Mouse (Mus musculus): ENCODE data around the gene Ulk4.
A peak's percentile ranks its signal among the peaks of the same experiment; 100 is the strongest.

Ulk4 gene

DNA sequence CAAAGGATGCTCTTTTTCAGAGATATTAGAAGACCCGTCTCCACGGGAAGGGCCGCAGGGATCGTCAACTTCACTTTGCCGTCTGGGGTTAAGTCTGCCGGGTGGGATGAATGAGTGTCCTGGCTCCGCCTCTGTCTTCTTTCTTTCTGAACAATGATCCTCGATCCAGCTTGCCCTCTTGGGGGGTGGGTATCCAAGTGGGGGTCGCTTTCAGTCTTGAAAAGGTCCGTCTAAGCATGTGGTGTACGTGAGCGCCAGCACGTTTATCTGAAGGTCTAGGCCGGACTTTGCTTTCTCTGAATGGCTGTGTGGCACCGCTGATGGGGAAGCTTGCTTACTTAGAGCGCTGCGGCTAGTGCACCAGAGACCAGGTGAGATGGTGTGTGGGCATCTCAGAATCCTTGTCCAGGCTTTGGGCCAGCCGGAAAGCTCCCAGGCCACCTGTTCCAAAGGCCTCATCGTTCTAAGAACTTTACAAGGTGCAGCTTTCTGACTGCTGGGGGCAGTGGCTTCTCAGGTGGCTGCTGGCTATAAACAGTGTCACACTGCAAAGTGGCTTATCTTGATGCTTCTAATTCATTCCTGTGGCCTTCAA lies 23.1 kb upstream of the Ulk4 start:
- no peak for DNase-seq (ENCODE audit: low spot score in 2 of 2)

DNA sequence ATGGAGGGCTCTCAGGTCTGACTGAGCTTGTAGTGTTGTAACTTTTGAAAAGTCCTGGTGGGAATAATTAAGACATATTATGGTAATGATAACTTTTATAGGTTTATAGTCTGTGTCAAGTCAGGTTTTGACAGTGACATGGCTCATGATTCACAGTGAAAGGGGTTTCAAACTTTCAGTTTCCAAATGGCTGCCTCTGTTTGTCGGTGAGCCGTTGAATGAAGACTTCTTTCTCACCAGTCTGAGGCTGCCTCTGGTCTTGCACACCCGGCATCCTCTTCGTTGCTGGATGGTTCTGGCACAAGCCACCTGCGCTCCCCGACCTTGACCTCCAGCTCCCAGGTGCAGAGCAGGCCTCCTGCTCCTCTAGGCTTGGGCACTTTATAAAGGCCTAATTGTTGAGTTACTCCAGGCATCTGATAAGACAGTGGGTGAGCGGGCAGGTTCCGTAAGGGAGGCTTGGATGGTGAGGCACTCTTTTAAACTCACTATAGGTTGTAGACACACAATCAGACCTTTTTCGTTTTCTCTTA lies 22.3 kb upstream of the Ulk4 start:
- DNase-seq (ENCODE audit: low spot score in 2 of 2): no peak

DNA sequence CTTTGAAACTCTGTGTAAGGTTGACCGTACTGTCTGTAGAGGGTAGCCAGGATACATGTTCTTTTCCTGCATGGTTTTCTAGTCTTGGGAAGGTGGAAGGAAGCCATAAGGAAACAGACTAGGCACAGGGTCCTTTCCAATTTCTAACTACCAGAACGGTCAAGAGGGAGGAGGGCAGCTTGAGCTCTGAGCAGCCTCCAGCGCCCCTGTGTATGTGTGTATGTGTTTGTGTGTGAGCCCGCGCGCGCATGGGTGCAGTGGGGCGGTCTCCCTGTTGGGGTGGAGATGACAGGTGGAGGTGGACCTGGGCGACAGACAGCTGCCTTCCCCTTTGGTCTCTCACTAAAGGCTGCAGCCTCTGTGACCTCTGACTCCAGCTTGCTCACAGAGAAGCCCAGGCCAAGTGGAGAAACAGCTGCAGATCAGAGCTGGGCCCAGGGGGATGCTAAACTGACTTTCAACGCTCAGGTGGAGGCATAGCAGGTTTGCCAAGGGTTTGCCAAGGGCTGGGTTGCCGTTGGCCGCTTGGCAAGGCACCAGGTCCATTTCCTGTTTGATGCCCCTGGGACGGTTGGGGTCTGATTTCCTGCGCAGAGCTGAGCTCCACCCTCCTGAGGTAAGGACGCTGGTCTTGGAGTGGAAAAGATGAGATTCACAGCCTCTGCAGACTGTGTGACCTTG lies 21.6 kb upstream of the Ulk4 start:
- DNase-seq (ENCODE audit: low spot score in 2 of 2): peak in 1 of 2 experiments; percentile 44

DNA sequence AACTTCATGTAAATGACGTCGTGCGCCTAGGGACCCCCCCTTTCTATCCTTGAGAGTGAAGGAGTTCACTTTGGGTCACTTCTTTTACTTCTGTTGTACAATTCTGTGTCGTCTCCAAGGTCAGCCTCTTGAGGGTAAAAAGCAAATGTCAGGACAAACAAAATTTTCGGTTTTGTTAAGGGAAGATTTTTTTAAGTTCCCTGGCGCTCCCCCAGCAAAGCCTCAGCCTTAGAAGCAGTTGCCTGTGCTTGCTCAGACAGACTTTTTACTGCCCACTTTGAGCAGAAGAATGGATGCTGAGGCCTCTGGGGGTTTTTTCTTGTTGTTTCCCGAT lies 21.0 kb upstream of the Ulk4 start:
- no peak for DNase-seq (ENCODE audit: low spot score in 2 of 2)

DNA sequence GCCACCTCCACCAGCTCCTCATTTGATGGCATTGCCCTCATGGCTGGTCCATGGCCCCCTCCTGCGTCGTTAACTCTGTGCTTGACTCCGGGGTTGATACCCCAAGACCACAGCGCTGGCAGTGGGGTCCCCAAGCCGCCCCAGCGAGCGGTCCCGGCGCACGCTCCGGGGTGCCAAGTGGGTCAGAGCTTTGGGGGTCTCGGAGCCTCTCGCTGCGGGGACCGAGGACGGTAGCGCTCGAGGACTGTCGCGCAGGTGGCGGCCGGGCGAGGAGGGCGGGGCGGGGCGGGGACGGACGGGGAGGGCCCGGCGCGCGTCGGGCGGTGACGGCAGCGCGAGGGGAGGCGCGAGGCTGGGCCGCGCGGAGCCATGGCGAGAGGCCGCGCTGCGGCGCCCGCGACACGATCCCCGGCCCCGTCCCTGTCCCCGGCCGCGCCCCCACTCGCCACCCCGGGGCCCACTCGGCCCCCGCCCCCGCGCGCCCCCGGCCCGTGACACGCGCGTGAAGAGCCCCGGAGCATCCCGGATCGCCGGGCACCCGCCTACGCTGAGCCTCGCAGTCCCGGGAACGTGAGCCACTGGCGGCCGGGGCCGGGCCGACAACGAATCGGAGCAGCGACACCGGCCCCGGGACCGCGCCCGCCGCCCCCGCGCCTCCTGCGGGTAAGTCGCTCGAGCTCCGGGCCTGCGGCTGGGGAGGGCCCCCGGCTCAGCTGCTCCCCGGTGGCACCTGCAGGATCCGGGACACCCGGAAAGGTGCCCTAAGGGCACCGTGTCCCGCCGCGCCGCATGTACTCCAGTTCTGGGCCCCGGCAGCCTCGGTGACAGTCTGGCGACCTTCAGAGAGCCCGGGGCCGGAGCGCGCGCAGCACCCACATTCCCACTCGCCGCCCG lies 20.4 kb upstream of the Ulk4 start, which contains the start of gene Trak1:
Gene Trak1 (plus strand): TSS at position 332 of the 894 bp plus-strand sequence.
- peak; percentile 52 to 59 for DNase-seq (ENCODE audit: low spot score in 2 of 2)

DNA sequence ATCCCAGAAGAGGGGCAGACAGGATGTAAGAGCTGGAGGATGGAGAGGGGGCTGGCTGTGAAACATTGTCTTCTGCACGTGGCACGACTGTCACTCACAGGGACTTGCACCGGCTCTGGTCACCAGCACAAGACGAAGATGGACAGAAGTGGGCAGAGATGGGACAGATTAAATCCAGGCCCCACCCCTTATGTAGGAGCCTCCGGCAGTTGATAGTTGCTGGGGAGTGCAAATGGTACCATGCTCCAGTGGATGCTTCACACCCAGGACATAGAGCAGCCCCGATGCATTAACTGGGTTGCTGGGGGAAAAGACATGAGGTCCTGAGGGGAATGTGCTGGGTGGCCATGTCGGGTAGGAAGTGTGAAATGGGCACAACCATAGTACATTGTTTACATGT lies 18.2 kb upstream of the Ulk4 start:
- no peak for DNase-seq (ENCODE audit: low spot score in 2 of 2)

DNA sequence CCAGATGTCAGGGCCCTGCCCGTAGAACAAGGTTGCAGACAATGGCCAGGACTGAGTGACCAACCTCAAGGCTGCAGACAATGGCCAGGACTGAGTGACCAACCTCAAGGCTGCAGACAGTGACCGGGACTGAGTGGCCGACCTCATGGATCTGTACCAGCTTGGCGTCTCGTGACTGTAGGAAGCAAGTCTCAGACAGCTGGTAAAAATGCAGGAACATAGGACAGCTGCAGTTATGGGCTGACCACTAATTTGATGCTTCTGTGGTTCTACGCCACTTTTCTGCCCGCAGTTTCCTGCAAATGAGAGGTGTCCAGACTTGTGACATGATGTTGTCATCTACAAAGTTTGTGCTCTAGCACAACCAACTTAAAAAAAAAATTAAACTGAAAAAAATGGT lies 16.2 kb upstream of the Ulk4 start:
- no peak for DNase-seq (ENCODE audit: low spot score in 2 of 2)

DNA sequence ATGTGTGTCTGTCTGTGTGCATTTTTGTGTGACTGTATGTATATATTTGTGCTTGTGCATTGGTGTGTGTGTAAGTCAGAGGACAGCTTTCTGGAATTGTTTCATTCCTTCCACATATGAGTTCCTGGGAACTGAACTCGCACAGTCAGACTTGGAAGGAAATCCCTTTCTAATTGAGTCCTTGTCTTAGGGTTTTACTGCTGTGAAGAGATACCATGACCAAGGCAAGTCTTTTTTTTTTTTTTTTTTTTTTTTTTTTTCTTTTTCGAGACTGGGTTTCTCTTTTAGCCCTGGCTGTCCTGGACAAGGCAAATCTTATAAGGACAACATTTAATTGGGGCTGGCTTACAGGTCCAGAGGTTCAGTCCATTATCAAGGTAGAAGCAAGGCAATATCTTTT lies 14.3 kb upstream of the Ulk4 start:
- no peak for DNase-seq (ENCODE audit: low spot score in 2 of 2)

DNA sequence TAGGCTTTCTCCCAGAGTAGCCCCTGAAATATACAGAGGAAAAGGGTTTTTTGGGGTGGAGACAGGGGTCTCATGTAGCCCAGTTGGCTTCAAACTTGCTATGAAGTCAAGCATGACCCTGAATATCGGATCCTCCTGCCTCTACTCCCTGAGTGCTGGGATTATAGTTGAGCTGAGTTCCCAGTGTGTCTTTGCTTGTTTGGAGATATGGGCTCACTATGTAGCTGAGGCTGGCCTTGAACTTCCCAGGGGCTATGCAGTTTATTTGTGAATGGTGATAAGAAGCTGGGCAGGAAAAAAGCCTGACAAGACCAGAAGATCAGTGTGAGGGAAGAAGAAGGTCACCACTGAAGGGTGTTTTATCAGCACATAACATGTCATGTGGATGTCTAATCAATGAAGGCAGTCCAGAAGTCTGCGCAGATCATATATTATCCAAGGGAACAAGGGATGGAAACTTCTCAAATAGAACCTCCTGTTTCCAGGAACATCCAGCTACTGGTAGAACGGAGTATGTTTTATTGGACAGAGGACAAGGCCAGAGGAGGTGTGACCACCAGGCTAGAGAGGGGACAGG lies 9.4 kb upstream of the Ulk4 start:
- DNase-seq (ENCODE audit: low spot score in 2 of 2): no peak

DNA sequence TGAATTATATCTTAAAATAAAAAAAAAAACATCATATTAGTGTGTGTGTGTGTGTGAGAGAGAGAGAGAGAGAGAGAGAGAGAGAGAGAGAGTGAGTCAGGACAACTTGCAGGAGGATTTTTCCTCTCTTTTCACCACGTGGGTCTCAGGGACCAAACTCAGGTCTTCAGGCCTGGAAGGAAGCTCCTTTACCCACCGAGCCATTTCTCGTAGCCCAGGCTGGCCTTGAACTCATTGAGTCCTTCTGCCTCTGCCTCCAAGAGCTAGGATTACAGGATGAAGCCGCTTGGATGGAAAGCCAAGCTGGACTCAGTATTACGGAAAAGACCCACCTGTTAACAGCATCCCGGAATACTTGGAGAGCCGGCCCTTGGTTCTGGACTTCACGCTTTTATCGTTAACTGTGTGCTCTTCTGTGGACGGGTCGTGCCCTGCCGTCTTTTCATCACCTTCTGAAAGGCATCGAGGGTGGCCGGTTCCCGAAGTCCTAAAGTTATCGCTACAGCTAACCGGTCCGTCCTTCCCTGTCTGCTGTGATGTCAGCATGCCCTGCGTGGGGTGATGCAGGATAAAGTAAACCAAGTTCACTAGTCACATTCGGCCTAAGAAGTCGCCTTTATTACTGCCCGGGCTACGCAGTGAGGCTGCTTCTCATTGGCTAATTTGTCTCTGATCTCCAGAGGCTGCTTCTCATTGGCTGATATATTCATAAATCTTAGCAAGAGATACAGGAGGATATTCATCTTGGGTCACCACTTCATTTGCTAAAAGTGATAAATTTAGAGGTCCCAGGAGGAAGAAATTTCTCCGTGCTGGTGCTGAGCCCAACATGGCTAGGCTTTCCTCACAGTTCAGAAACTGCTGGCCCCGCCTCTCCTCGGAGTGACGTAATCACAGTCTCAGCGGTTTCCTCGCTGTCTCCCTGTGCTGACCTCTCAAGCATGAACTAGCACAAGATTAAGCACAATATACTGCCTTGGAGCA lies 8.6 kb upstream of the Ulk4 start:
- no peak for DNase-seq (ENCODE audit: low spot score in 2 of 2)

DNA sequence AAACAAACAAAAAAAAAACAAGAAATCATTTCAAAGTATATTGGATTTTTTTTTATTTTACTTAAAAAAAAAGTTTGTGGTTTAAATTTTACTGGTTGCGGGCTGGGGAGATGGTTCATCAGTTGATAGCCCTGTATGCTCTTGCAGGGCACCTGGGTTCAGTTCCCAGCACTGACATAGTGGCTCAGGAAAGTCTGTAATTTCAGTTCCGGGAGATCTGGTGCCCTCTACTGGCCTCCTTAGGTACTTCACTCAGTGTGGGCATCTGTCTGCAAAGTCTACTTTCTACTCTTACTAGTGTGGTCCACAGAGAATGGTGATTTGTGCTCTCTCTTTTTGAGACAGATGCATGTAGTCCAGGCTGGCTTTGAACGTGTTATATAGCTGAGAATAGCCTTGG lies 7.4 kb upstream of the Ulk4 start:
- peak; percentile 35 to 65 for DNase-seq (ENCODE audit: low spot score in 2 of 2)

DNA sequence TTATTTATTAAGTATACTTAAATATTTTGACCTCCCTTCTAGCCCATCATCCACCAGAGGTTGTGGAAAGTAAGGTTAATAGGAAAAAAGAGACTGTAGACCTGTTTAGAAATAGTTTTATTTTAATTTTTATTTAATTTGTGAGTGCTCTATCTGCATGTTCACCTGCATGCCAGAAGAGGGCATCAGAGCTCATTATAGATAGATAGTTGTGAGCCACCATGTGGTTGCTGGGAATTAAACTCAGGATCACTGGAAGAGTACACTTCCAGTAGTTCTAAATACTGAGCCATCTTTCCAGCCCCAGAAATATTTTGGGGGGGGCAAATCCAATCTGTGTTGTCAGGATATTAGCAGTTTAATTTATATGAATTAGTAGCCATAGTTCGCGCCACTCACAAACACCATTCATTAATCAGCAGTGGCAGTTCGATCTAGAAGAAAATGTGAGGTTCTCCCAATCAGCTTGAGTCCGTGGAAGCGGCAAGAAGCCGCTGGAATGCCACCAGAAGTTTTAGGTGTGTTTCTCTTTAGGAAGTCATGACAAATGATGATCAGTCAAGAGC lies 6.7 kb upstream of the Ulk4 start:
- no peak for DNase-seq (ENCODE audit: low spot score in 2 of 2)

DNA sequence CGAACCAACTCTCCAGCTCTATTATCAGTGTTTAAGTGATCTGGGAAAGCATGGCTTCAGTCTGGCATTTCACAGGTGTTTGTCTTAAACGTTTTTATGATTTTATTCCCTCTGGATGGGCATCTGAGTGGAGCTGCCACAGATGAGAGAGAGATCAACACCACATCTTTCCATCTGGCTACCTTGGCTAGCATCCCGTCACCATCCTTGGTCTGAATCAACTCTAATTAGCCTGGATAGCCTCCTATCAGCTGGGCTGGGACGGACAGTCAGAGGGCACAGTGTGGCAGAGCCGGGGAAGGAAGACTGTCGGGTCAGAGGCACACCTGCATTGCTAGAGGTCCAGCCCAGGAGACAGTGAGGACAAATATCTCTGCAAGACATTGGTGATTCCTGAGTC lies 4.9 kb upstream of the Ulk4 start:
- DNase-seq (ENCODE audit: low spot score in 2 of 2): no peak

DNA sequence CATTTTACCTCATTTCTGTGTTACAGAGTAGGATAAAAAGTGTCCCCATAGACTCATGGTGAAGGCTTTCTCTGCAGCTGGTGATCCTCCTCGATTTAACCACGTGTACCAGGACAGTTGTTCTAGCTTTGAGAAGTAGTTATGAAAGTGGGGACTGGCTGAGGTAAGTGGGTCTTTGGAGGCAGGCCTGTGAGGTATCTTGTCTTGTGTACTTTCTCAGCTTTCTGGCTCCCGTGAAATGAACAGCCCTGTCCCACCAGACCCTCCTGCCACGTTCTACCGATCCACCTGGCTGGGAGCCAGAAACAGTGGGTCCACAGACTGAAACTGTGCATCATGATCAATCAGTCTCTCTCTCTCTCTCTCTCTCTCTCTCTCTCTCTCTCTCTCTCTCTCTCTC lies 2.2 kb upstream of the Ulk4 start:
- DNase-seq (ENCODE audit: low spot score in 2 of 2): no peak

DNA sequence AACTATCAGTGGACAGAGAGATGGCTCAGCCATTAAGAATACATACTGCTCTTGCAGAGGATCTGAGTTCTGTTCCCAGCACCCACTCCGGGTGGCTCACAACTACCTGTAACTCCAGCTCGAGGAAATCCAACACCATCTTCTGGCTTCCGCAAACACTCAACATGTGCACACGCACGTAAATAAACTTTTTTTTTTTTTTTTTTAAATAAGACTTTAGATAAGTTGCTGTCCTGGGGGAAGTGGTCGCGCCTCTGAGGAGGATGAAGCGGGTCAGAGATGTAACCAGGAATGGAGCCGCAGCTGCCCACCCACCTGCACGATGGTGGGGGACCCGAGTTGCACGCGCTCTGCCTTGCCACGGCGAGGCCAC lies 266 bp downstream of the Ulk4 start:
- no peak for DNase-seq (ENCODE audit: low spot score in 2 of 2)

DNA sequence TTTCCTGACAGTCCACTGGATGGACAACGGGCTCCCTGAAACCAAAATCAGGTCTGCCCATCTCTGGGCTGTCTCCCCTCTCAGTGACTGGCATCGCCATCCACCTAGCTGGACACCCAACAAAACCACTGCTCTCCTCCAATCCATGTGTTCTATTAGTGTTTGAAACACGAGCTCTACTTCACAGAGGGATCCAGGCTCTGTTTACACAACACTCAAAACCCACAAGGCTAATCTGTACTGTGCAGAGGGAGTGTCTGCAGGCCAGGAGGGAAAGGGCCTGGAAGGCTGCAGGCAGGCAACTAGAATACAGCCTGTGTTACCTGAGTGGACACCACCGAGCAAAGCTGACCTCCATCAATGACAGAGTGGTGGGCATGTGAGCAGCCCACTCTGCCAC lies 5.4 kb downstream of the Ulk4 start:
- no peak for DNase-seq (ENCODE audit: low spot score in 2 of 2)

DNA sequence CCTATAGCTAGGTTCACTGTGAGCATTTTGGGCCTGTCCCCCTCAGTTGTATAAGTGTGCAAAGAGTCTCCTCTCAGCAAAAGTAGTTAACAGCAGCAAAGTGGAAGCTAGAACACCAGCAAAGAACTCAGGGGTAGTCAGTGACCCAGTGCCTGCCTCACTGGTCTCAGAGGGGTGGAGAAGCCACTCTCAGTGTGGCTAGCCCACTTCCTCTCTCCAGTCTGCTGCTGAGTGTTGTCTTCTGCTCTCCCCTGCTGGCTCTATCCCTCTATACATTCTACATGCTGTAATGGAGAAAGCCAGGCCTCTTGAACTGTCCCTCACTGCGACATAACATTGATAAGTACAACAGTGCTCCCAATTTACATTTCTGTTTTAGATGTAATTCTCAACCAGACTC lies 5.8 kb downstream of the Ulk4 start:
- no peak for DNase-seq (ENCODE audit: low spot score in 2 of 2)

DNA sequence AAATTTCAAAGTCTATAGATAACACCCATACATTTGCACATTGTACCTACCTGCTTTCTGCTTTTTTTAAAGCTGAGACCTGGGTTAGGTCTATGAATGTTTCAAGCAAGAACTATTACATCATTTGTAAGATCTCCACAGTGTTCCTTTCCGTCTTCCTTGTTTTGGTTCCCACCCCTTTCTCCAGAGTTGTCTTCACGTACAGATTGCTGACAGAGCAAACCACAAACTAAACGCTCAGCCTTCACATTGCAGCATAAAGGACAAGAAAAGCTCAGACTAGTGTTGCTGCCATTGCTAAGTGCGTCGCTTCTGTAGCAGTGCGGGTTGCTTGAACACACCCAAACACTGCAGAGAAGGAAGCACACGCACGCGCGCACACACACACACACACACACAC lies 11.7 kb downstream of the Ulk4 start:
- no peak for DNase-seq (ENCODE audit: low spot score in 2 of 2)

DNA sequence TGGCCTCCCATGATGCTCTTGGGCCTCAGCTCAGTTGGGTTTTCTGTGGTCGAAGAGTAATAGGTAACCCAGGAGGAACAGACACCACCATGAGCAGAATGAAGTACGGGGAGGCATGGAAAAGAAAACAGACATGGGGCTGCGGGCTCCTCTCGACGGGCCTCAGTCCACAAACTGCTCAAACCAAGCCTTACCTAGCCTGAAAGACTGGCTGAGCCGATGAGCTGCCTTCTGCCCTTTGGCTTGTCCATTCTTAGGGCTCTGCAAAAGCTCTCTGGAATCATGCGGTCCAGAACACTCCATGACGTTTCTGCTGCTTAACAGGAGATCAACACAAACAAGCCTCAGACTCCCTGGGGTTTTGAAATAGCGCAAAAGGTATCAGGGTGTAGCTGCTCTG lies 19.9 kb downstream of the Ulk4 start:
- DNase-seq (ENCODE audit: low spot score in 2 of 2): no peak

DNA sequence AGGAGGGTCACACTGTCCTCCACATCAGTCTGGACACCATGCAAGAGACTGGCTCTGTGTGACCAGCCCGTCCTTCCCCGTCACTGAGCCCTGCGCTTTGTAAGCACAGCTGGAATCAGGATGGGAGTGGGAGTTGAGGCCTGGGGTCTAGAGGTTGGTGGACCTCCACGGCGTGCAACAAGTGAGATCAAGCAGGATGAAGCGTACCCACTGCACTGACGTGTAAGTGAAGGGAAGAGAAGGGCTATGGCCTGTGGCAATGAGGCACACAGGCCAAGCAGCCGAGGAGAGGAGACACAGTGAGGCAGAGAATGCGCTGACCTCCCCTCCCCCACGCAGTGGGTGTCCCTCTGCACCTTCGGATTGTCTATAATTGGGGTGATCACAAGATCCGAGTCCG lies 22.2 kb downstream of the Ulk4 start:
- peak in 1 of 2 experiments; percentile 2 for DNase-seq (ENCODE audit: low spot score in 2 of 2)

DNA sequence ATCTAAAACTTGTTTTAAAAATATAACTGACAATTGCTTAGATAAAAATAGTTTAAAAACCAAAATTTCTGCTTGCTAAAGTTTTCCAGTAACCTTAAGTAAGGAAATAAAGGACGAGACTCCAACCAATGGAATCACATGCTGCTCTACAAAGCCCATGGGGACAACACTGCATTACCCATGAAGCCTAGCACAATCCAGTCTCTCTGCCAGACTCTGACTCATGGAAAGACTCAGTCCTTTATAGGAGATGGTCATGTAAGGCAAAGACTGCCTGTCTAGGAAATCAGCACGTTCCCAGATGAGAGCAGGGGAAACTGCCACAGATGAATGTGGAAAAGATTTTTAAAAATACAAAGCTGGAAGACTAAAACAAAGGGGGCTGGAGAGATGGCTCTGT lies 23.0 kb downstream of the Ulk4 start:
- no peak for DNase-seq (ENCODE audit: low spot score in 2 of 2)

Measured in thymus, postnatal 10 days (tissue).